Mouse (Mus musculus) kidney, postnatal 25 days (tissue): ENCODE measurements at regions not wholly inside any gene's neighbourhood (a gene's known extent, or its start where the extent isn't known, plus 50 kb on each side); places are given as distances from the start of the nearest gene placed in this dataset.

ENCODE experiments used
- DNase-seq, 2 experiments: peaks; one replicate each; pipeline ENCODE4 v3.0.0; 2021; ENCODE audit warnings: mixed read lengths in 2 of 2

DNA sequence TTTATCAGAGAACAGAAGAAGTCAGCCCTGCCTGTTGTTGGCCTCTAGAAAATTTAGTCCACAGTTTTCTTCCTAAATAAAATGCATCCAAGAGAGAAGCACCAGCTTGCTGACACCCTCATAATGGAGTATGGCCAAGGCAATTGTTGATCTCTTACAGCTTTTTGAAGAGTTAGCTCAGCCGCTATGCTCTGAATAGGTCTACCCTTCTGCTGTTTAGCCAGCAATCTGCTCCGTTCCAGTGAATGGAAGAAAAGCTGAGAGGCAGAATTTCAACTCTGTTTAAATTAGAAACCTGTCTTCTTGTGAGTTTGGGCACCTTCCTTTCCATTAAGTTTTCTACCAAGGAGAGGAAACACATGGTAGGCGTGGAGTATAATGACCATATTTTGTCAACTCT lies 290.8 kb downstream of the Rnf144b start:
- no peak for DNase-seq

DNA sequence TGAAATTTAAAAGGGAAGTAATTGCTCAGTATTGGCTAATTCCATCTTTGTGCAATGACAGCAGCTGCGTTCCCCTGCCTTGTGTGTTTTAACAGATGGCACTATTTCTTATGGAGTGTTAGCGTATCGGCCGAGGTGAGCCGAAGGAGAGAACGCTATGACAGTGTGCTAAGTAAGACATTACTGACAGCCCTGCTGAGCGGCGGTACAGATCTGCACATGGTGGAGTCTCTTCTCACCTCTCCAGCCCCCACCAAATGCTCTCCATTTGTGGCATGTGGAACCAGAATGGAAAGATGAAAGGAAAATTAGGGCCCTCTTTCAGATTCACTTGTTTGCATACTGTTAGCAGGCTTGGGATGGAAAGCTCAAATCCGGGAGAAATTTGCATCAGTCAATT lies 291.5 kb downstream of the Rnf144b start:
- no peak for DNase-seq

DNA sequence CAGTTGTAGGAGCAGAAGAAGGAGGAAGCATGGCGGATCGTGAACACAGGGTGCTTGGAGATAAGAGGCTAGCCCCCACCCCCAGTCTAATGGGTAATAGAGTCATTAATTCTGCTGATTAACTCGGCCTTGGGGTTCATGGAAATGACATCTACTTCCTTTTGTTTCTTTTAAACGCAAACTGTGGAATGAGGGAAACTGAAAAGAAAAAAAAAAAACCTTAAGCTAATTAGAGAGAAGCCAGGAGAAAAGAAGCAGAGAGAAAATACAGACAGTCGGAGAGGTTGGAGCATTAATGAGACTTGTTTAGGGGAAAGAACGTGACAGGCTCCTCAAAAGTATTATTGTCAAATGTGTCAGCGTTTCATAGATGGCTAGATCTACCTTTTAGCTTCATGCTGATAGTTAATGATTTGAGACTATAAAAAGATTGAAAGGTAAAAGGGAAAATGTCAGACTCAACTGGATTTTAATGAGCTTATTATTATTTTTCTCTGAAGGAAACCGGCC lies 307.5 kb downstream of the Rnf144b start:
- DNase-seq = no peak

GRCm38 (mm10) chr13:47430409-47430808 lies 308.0 kb downstream of the Rnf144b start:
- no peak for DNase-seq

- DNase-seq = no peak
Observed at GRCm38 (mm10) chr13:47435631-47436030, 313.2 kb downstream of the Rnf144b start.

DNA sequence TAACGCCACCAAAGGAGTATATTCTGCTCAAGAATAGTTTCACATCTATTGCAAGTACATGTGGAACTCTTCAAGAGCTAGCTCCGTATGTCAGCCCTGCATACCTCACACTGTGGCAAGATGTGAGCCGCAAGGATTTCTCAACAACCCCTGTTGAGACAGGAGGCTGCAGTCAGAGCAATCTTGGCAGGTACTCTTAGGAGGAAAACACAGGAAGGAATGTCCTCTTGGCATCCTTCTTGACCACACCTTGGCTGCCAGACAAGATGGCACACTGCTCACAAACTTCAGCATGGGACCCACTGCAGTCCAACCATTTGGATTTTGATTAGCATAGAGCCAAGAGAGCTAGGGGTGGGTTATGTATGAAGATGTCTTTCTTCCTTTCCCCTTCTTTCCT lies 322.4 kb downstream of the Rnf144b start:
- DNase-seq = no peak

DNA sequence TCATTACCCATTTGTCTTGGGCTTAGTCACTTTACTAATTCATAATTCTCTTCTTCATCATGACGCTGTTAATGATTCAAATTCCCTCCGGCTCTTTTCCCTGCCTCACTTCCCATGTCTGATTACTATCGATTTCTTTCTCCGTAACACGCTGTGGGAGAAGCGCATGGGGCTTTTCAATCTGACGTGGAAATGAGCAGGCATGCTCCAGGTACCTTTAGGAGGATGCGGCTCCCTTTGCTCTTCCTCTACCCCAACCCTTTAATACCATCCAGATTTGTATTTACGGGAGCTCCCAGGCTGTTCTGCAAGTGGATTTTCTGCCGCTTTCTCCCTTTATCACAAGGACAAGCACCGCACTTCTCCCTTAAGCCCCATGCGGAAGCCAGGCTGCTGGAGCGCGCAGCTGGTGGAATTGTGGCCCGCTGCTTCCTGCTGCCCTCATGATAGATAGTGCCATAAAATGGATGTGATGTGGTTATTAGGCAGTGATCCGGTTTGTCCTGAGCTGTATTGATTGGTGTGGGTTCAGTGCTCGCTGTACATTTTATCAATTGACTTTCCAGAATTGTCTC lies 329.8 kb downstream of the Rnf144b start:
- DNase-seq = no peak

- no peak for DNase-seq
Observed at GRCm38 (mm10) chr13:47462148-47462547, 339.7 kb downstream of the Rnf144b start.

GRCm38 (mm10) chr13:47471543-47472213 lies 349.2 kb downstream of the Rnf144b start:
- DNase-seq = no peak

DNA sequence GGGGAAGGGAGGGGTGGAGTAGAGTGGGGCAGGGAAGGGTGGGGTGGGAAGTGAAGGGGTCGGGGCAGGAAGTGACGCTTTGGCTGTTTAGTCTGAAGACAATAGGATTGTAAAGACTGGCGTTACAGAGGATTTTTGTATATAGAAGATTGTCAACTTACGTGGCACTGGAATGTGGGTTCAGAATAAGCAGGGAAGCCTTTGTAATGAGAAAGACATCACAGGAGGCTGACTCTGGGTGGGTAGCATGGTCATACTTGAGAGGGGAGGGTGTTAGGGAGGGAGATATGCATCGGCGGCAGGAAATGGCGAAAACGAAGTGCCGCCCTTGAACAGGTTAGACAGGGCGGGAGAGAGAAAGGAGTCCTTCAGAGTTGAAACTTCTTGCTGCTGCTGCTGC lies 357.7 kb downstream of the Rnf144b start:
- no peak for DNase-seq

GRCm38 (mm10) chr13:47484819-47485218 lies 362.4 kb downstream of the Rnf144b start:
- no peak for DNase-seq

GRCm38 (mm10) chr13:47486111-47486510 lies 363.7 kb downstream of the Rnf144b start:
- DNase-seq = no peak

GRCm38 (mm10) chr13:47486658-47487057 lies 364.2 kb downstream of the Rnf144b start:
- no peak for DNase-seq

DNA sequence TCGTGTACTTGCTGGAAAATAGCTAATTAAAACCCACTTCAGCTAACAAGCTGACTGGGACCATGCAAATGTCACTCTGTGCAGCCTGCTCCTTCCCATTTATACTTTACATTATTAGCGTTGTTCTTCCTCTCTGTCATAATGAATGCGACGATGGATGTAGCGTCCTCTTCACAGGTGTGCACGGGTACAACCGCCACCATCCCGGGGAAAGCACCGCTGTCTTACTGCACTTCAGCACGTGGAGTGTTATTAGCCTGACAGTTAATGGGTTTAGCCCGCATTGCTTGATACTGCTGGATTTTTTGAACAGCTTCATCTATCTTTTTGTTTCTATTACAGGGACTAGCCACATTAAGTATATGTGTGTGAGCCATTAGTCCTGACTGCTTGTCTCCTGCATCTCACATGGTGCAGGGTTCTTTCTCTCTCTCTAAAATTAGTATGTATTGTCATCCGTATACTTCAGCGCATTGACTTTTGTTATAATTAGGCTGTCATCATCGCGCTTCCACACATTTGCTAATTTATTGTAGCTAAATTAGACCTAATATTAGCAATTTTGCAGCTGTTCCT lies 383.0 kb downstream of the Rnf144b start:
- no peak for DNase-seq

GRCm38 (mm10) chr13:47532935-47533334 lies 410.5 kb downstream of the Rnf144b start:
- DNase-seq = no peak

DNA sequence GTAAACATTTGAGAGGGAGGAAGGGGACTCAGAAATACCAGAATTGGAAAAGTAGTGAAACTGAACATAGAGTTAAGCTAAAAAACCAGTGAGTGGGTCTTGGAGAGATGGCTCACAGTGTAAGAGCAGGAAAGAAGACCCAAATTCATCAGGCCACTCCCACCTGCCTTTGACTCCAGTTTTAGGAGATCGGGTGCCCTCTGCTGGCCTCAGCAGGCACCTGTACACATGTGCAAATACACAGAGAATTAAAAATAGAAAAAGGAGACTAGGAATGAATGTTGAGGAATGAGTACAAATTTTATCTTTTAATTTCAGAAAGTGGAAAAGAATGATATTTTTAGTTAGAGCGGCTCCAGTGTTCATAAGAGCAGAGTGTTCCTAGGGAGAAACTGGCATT lies 414.7 kb downstream of the Rnf144b start:
- no peak for DNase-seq

- no peak for DNase-seq
Observed at GRCm38 (mm10) chr13:47549626-47550025, 427.2 kb downstream of the Rnf144b start.

DNA sequence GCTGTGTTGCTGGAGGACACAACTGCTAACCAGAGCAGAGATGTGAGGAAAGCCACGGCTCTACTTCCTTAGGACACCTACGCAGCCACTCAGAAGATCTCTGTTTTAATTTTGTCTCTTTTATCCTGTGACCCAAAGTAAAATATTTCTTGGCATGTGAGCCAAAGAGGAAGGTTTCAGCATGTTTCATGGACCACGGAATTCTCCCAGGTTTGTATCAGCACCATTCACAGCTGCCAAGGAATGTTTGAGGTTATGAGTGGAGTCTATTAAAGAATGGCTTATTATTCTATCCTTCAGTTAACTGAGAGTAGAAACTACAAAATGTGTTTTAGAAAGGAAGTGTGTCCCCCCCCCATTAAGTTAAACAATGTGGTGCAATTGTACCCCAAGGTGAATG lies 429.8 kb downstream of the Rnf144b start:
- no peak for DNase-seq

GRCm38 (mm10) chr13:47554198-47554597 lies 431.7 kb downstream of the Rnf144b start:
- no peak for DNase-seq

DNA sequence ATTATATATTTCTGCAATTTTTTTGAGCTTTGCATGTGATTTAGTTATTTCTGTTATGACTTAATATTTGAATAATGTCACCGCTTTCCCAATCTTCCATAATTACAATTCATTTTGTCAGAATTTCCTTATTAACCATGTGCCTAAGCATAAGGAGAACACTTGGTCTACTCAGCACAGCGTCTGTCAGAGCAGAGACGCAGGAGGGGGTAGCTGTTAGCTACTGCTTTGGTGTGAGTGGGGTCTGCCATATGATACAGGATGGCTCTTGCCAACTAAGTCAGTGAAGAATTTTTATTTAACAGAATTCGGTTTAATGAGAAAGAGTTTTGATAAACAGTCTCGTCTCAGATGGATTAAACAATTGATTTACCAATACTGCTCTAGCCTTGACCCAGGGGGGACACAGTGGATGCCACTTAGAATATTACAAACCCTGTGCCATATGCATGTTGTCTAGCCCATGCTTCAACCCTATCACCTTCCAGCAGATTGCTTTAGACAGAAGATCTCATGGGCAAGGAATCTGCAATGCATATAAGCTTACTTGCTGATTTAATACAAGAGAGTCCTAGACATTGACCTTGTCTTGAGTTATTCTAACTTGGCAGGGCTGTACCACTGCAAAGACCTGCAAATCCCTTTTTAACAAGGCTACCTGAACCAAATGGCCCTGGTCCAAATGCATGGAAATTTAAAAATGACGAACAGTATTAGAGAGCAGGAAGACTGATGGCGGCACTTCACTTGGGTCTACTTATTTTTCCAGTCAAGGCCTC lies 434.9 kb downstream of the Rnf144b start:
- DNase-seq = no peak

GRCm38 (mm10) chr13:47562836-47563235 lies 440.4 kb downstream of the Rnf144b start:
- no peak for DNase-seq

DNA sequence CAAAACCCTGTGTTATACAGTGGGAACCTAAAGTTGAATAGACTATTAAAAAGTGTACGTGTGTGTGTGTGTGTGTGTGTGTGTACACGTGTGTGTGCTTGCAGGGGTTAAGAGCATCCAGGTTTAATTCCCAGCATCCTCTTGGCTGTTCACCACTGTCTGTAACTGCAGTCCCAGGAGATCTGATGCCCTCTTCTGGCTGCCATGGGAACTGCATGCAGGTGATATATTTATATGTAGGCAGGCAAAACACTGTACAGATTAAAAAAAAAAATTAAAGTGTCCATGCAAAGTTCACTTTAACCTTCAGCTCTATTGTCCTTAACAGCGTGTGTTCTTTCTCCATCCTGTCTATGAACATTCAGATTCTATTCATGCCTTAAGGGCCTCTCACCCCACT lies 454.1 kb downstream of the Rnf144b start:
- peak in 1 of 2 experiments; percentile 25 for DNase-seq

DNA sequence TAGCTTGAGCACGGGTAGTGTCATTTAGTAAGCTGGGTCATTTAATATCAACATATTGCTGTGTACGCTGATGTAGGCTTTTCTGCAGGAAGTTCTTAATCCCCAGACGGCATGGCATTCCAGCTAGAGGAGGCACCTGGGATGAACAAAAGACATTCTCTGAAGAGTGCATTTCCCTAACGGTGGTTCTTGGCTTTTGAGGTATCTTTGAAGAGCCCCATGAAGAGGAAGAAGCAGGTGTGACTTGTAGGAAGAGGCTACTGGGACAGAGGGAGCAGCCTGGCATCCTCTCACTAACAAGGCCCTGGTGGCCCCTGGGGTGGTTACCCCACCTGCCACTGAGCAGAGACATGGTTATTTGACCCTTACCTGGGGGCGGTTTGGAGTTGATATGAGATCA lies 457.7 kb downstream of the Rnf144b start:
- DNase-seq = no peak

DNA sequence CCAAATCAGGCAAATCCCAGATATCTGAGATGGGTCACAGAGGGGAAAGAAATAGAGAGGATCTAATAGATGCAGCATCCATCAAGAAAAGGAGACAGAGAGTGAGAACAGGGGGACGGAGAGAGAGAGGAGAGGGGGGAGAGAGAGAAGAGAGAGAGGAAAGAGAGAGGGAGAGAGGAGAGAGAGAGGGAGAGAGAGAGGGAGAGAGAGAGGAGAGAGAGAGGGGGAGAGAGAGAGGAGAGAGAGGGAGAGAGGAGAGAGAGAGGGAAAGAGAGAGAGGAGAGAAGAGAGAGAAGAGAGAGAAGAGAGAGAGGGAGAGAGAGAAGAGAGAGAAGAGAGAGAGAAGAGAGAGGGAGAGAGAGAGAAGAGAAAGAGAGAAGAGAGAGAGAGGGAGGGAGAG lies 462.7 kb downstream of the Rnf144b start:
- no peak for DNase-seq
